Mouse (Mus musculus): ENCODE results near the gene Vps51. TPM values are rescaled to one million over a fixed set of nuclear protein-coding genes. Genes with fewer than 3 reads are reported as not detected.

Gene Vps51
- total RNA-seq, 1 experiment = 36.9 TPM

DNA sequence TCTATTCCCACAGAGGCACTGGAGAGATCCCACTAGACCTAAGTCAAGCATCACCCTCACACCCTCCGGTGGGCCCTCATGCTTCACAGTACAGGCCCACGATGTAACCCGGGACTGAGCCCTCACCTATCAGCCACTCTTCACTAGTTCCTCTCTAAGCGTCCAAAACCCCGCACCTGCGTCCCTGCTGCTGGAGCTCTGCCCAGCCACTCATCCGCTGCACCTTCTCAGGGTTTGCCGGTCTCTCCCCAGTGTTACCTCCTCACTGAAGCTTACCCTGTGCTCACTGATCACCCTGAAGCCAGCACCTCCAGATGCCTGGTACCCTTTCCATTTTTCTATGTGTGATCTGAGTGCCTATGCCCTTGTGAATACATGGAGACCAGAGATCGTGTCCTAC lies 34.7 kb downstream of the Vps51 start:
- no peak overlapping the region for H3K9ac ChIP-seq (ENCODE audit: insufficient read depth, low read depth, low read length, poor library complexity, severe bottlenecking)
- H3K9me3 ChIP-seq (ENCODE audit: control insufficient read depth, insufficient read depth, low read depth, low read length) = no peaks in the 10 kb centered on the region
- H3K36me3 ChIP-seq (ENCODE audit: control insufficient read depth, insufficient read depth, low read length, poor library complexity, severe bottlenecking) = no peaks in the 10 kb centered on the region
- TF ChIP-seq ZC3H11A (IDR thresholded peaks at IDR 0.05; ENCODE audit: borderline replicate concordance, low read depth, low read length) (no peak), HCFC1 (IDR thresholded peaks at IDR 0.05; ENCODE audit: borderline replicate concordance, insufficient read depth, low read length) (no peak), CHD2 (IDR thresholded peaks at IDR 0.05; ENCODE audit: low read depth, low read length) (no peak), MAFK (IDR thresholded peaks at IDR 0.05; ENCODE audit: insufficient read depth, low read depth, low read length) (no peak), ZNF384 (IDR thresholded peaks at IDR 0.05; ENCODE audit: low read depth, low read length) (no peak)
- no peak for DNase-seq (ENCODE audit: low read depth, low spot score)
- in situ Hi-C loops (cut with MboI; ENCODE audit: low sequenced_read_pairs in 2 of 2, unreplicated experiment in 2 of 2) = no loop called here
- H3K4me3 ChIP-seq (ENCODE audit: insufficient read depth in 1 of 2, low read depth in 1 of 2, low read length in 2 of 2, poor library complexity in 1 of 2, severe bottlenecking in 1 of 2) = no peak overlapping the region
- H3K27ac ChIP-seq (ENCODE audit: insufficient read depth, low read depth, low read length, poor library complexity, severe bottlenecking) = no peak overlapping the region
- no peaks in the 10 kb centered on the region for H3K4me1 ChIP-seq (ENCODE audit: control insufficient read depth in 2 of 2, insufficient read depth in 2 of 2, low read length in 2 of 2, poor library complexity in 1 of 2)

- H3K4me3 ChIP-seq (ENCODE audit: insufficient read depth in 1 of 2, low read depth in 1 of 2, low read length in 2 of 2, poor library complexity in 1 of 2, severe bottlenecking in 1 of 2) = no peak overlapping the region
- in situ Hi-C loops (cut with MboI; ENCODE audit: low sequenced_read_pairs in 2 of 2, unreplicated experiment in 2 of 2) = no loop called here
- no peak overlapping the region for H3K9ac ChIP-seq (ENCODE audit: insufficient read depth, low read depth, low read length, poor library complexity, severe bottlenecking)
- no peaks in the 10 kb centered on the region for H3K9me3 ChIP-seq (ENCODE audit: control insufficient read depth, insufficient read depth, low read depth, low read length)
- no peak for DNase-seq (ENCODE audit: low read depth, low spot score)
- TF ChIP-seq HCFC1 (IDR thresholded peaks at IDR 0.05; ENCODE audit: borderline replicate concordance, insufficient read depth, low read length) = no peak
- TF ChIP-seq MAFK (IDR thresholded peaks at IDR 0.05; ENCODE audit: insufficient read depth, low read depth, low read length) = no peak
- TF ChIP-seq ZNF384 (IDR thresholded peaks at IDR 0.05; ENCODE audit: low read depth, low read length) = no peak
- TF ChIP-seq CHD2 (IDR thresholded peaks at IDR 0.05; ENCODE audit: low read depth, low read length) = no peak
- TF ChIP-seq ZC3H11A (IDR thresholded peaks at IDR 0.05; ENCODE audit: borderline replicate concordance, low read depth, low read length) = no peak
- H3K27ac ChIP-seq (ENCODE audit: insufficient read depth, low read depth, low read length, poor library complexity, severe bottlenecking) = no peak overlapping the region
- H3K4me1 ChIP-seq (ENCODE audit: control insufficient read depth in 2 of 2, insufficient read depth in 2 of 2, low read length in 2 of 2, poor library complexity in 1 of 2) = no peaks in the 10 kb centered on the region; a peak in 1 of 4 replicates
- H3K36me3 ChIP-seq (ENCODE audit: control insufficient read depth, insufficient read depth, low read length, poor library complexity, severe bottlenecking) = no peaks in the 10 kb centered on the region
These were observed 37.0 kb downstream of the Vps51 start for GRCm38 (mm10) chr19:6040002-6040401.

DNA sequence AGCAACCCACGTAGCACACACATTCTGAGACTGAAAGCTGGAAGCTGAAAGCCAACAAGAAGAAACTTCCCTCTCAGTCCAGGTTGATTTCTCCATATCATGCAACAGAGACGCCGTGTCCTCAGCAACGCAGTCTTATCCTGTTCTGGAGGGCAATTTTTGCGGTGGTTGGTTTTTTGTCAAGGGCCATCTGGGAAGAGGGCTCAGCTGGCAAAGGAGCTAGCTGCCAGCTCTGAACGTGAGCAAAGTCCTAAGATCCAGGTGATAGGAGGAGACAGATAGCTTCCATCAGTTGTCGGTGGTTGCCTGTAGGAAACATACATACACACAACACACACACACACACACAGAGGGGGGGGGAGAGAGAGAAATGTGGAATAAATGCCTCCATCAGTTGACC lies 38.7 kb downstream of the Vps51 start:
- TF ChIP-seq CHD2 (IDR thresholded peaks at IDR 0.05; ENCODE audit: low read depth, low read length) = no peak
- TF ChIP-seq ZC3H11A (IDR thresholded peaks at IDR 0.05; ENCODE audit: borderline replicate concordance, low read depth, low read length) = no peak
- TF ChIP-seq ZNF384 (IDR thresholded peaks at IDR 0.05; ENCODE audit: low read depth, low read length) = no peak
- no peak for TF ChIP-seq MAFK (IDR thresholded peaks at IDR 0.05; ENCODE audit: insufficient read depth, low read depth, low read length)
- no peak for TF ChIP-seq HCFC1 (IDR thresholded peaks at IDR 0.05; ENCODE audit: borderline replicate concordance, insufficient read depth, low read length)
- DNase-seq (ENCODE audit: low read depth, low spot score) = no peak
- no peaks in the 10 kb centered on the region for H3K36me3 ChIP-seq (ENCODE audit: control insufficient read depth, insufficient read depth, low read length, poor library complexity, severe bottlenecking)
- H3K9ac ChIP-seq (ENCODE audit: insufficient read depth, low read depth, low read length, poor library complexity, severe bottlenecking) = no peak overlapping the region
- H3K4me3 ChIP-seq (ENCODE audit: insufficient read depth in 1 of 2, low read depth in 1 of 2, low read length in 2 of 2, poor library complexity in 1 of 2, severe bottlenecking in 1 of 2) = no peak overlapping the region
- H3K27ac ChIP-seq (ENCODE audit: insufficient read depth, low read depth, low read length, poor library complexity, severe bottlenecking) = no peak overlapping the region
- H3K4me1 ChIP-seq (ENCODE audit: control insufficient read depth in 2 of 2, insufficient read depth in 2 of 2, low read length in 2 of 2, poor library complexity in 1 of 2) = no peaks in the 10 kb centered on the region; a peak in 1 of 4 replicates
- in situ Hi-C loops (cut with MboI; ENCODE audit: low sequenced_read_pairs in 2 of 2, unreplicated experiment in 2 of 2) = no loop called here
- no peaks in the 10 kb centered on the region for H3K9me3 ChIP-seq (ENCODE audit: control insufficient read depth, insufficient read depth, low read depth, low read length)

GRCm38 (mm10) chr19:6037695-6038094 lies 39.3 kb downstream of the Vps51 start:
- no peaks in the 10 kb centered on the region; a peak in 1 of 4 replicates for H3K4me1 ChIP-seq (ENCODE audit: control insufficient read depth in 2 of 2, insufficient read depth in 2 of 2, low read length in 2 of 2, poor library complexity in 1 of 2)
- no peaks in the 10 kb centered on the region for H3K9me3 ChIP-seq (ENCODE audit: control insufficient read depth, insufficient read depth, low read depth, low read length)
- no peak overlapping the region for H3K27ac ChIP-seq (ENCODE audit: insufficient read depth, low read depth, low read length, poor library complexity, severe bottlenecking)
- H3K36me3 ChIP-seq (ENCODE audit: control insufficient read depth, insufficient read depth, low read length, poor library complexity, severe bottlenecking) = no peaks in the 10 kb centered on the region
- TF ChIP-seq CHD2 (IDR thresholded peaks at IDR 0.05; ENCODE audit: low read depth, low read length) (no peak), ZC3H11A (IDR thresholded peaks at IDR 0.05; ENCODE audit: borderline replicate concordance, low read depth, low read length) (no peak), ZNF384 (IDR thresholded peaks at IDR 0.05; ENCODE audit: low read depth, low read length) (no peak), MAFK (IDR thresholded peaks at IDR 0.05; ENCODE audit: insufficient read depth, low read depth, low read length) (no peak), HCFC1 (IDR thresholded peaks at IDR 0.05; ENCODE audit: borderline replicate concordance, insufficient read depth, low read length) (no peak)
- in situ Hi-C loops (cut with MboI; ENCODE audit: low sequenced_read_pairs in 2 of 2, unreplicated experiment in 2 of 2) = no loop called here
- no peak overlapping the region for H3K4me3 ChIP-seq (ENCODE audit: insufficient read depth in 1 of 2, low read depth in 1 of 2, low read length in 2 of 2, poor library complexity in 1 of 2, severe bottlenecking in 1 of 2)
- H3K9ac ChIP-seq (ENCODE audit: insufficient read depth, low read depth, low read length, poor library complexity, severe bottlenecking) = no peak overlapping the region
- DNase-seq (ENCODE audit: low read depth, low spot score) = no peak

All from ES-E14 (cell line).